Mouse (Mus musculus): ENCODE measurements around the gene Cdc42se1. TPM values are rescaled to one million over a fixed set of nuclear protein-coding genes. Genes with fewer than 3 reads are reported as not detected.

Cdc42se1 gene
- total and polyA plus RNA-seq, 3 experiments: 55.3 to 128 (median 71.1) TPM

DNA sequence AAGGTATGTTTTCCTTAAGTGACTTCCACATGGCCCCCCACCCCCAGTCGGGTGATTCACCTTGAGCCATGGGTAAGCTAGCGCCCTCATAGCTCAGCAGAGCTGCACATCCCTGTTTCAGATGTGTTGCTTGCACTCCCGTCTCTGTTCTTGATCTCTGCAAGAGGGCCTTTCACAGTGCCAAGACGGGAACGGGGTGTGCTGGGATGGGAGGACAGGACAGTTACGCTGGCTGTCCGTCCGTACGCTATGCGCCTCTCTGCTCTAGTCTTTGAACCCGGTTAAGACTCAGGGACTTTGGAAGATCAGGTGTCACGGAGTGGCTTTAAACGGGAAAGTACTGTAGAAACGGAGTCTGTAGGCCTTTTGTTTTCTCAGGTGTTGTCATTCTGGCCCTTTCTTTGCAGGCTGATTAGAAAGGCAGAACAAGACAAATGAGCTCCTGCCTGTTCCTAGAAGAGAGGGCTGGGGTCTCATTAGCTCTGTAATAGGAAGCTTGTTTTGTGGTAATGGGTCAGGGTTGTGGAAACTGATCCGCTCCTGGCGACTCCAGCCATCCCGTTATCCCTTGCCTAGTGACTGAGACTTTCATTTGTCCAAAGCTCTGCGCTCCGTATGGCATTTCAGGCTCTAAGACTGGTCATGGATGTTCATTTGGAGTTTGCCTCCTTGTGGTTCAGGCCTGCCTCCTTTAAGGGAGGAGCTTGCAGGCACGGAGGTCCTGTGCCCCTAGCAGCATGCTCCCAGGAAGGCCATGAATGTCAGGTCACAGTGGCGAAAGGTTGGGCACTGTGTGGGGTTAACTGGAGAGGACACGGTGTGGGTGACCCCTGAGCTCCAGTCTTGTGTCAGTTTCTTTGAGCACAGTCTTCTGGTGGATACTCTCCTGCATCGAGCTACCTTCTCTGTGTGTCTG is 7.1 kb downstream of the Cdc42se1 start (continued):
- no peak for TF ChIP-seq MEF2A (IDR thresholded peaks at IDR 0.05; ENCODE audit: borderline replicate concordance, low read depth, low read length)
- TF ChIP-seq ZMIZ1 (IDR thresholded peaks at IDR 0.05; ENCODE audit: low read depth, low read length): no peak
- no peak for TF ChIP-seq ELF1 (IDR thresholded peaks at IDR 0.05; ENCODE audit: low read depth, low read length)
- no peak for TF ChIP-seq KAT2A (IDR thresholded peaks at IDR 0.05; ENCODE audit: insufficient replicate concordance, low read length)
- no peak for TF ChIP-seq GABPA (IDR thresholded peaks at IDR 0.05; ENCODE audit: insufficient replicate concordance, low read depth, low read length)
- TF ChIP-seq POLR2AphosphoS2 (IDR thresholded peaks at IDR 0.05; ENCODE audit: low read depth, low read length): no peak

DNA sequence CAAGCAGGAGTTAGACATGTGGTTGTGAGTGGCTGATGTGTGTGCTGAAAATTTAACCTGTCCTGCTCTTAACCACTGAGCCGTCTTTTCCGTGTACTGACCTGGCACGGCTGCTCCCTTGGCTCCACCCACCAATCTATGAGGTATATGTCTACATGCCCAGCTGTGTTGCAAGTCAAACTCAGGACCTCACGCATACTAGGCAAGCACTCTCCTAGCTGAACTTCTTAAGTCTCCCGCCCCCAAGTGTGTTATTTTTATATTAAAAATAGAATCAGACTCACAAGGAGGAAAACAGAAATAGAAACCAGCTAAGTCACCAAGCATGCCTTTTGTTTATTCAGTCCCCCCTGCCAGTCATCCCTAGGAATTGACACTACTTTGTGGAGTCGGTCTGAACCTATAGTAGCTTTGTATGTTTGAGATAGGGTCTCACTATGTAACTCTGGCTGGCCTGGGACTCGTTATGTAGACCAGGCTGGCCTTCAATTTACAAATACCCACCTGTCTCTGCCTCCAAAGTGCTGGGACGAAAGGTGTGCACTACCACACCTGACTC is 9.1 kb downstream of the Cdc42se1 start:
- Histone ChIP-seq H3K9ac (ENCODE audit: insufficient read depth, low read depth) (no peak overlapping the region), H3K4me3 (replicated peaks in 1 of 3; ENCODE audit: low read depth in 2 of 3, low read length in 2 of 3, poor library complexity in 1 of 3) (no peak overlapping the region), H3K79me2 (replicated peaks; ENCODE audit: control insufficient read depth, extremely low read depth, insufficient read depth, poor library complexity, severe bottlenecking) (no peaks in the 10 kb centered on the region; the same call in 1 of the 2 replicates), H3K36me3 (replicated peaks in 1 of 2; ENCODE audit: control insufficient read depth in 1 of 2, insufficient read depth in 1 of 2, low read length in 1 of 2) (peaks cover 38 to 64% of the 10 kb centered on the region in 2 experiments), H3K4me1 (ENCODE audit: control insufficient read depth in 1 of 2, insufficient read depth in 2 of 2) (peaks cover 9 to 25% of the 10 kb centered on the region in 2 experiments; a peak in 3 of 4 replicates), H3K9me3 (replicated peaks; ENCODE audit: low read length) (no peaks in the 10 kb centered on the region), H3K27ac (ENCODE audit: insufficient read depth, low read depth) (no peak overlapping the region), H3K4me2 (ENCODE audit: insufficient read depth, low read depth, poor library complexity, severe bottlenecking) (no peak overlapping the region), H3K27me3 (replicated peaks) (no peaks in the 10 kb centered on the region)
- in situ Hi-C loops (cut with MboI; ENCODE audit: low pct_ligation_motif_present, low pct_unique_long_range_greater_than_20kb, low sequenced_read_pairs): no loop called here
- no peak for DNase-seq (ENCODE audit: extremely low read depth)
- TF ChIP-seq POLR2AphosphoS2 (IDR thresholded peaks at IDR 0.05; ENCODE audit: low read depth, low read length) (0 out of 2 replicates have a peak, but pooled peaks have one; percentile 19), PAX5 (IDR thresholded peaks at IDR 0.05; ENCODE audit: low read length) (no peak)
- dilution Hi-C loops (cut with MboI; ENCODE audit: extremely low pct_ligation_motif_present, extremely low pct_unique_long_range_greater_than_20kb, low sequenced_read_pairs): no loop called here

DNA sequence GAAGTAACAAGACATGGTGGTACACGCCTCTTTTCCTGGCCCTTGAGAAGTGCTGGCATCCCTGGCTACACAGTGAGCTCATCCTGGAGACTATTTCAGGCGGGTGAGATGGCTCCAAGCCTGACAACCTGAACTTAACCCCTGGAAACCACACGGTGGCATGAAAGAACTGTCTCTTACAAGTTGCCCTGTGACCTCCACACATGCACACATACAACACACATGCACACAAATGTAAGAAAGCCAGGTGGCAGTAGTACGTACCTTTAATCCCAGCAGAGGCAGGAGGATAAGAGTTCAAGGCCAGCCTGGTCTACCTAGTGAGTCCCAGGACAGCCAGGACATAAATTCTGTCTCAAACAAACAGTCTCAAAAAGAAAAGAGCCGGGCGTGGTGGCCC is 10.5 kb downstream of the Cdc42se1 start:
- Histone ChIP-seq H3K27ac (ENCODE audit: insufficient read depth, low read depth) (no peak overlapping the region), H3K4me3 (replicated peaks in 1 of 3; ENCODE audit: low read depth in 2 of 3, low read length in 2 of 3, poor library complexity in 1 of 3) (no peak overlapping the region), H3K4me2 (ENCODE audit: insufficient read depth, low read depth, poor library complexity, severe bottlenecking) (no peak overlapping the region), H3K36me3 (replicated peaks in 1 of 2; ENCODE audit: control insufficient read depth in 1 of 2, insufficient read depth in 1 of 2, low read length in 1 of 2) (peaks cover 33 to 60% of the 10 kb centered on the region in 2 experiments), H3K79me2 (replicated peaks; ENCODE audit: control insufficient read depth, extremely low read depth, insufficient read depth, poor library complexity, severe bottlenecking) (no peaks in the 10 kb centered on the region), H3K27me3 (replicated peaks) (no peaks in the 10 kb centered on the region), H3K4me1 (ENCODE audit: control insufficient read depth in 1 of 2, insufficient read depth in 2 of 2) (peaks cover 0 to 11% of the 10 kb centered on the region in 2 experiments; a peak in 2 of 4 replicates), H3K9me3 (replicated peaks; ENCODE audit: low read length) (no peaks in the 10 kb centered on the region), H3K9ac (ENCODE audit: insufficient read depth, low read depth) (no peak overlapping the region)
- dilution Hi-C loops (cut with MboI; ENCODE audit: extremely low pct_ligation_motif_present, extremely low pct_unique_long_range_greater_than_20kb, low sequenced_read_pairs) (no loop called here), in situ Hi-C loops (cut with MboI; ENCODE audit: low pct_ligation_motif_present, low pct_unique_long_range_greater_than_20kb, low sequenced_read_pairs) (no loop called here)
- TF ChIP-seq NRF1 (IDR thresholded peaks at IDR 0.05; ENCODE audit: low read depth, low read length): no peak
- TF ChIP-seq ZC3H11A (IDR thresholded peaks at IDR 0.05; ENCODE audit: low read depth, low read length): no peak
- TF ChIP-seq RAD21 (IDR thresholded peaks at IDR 0.05; ENCODE audit: low read depth, low read length): peak; percentile 14
- TF ChIP-seq CTCF (conservative IDR thresholded peaks at IDR 0.05 in 1 of 2, IDR thresholded peaks at IDR 0.05 in 1 of 2; ENCODE audit: low read depth in 2 of 2, low read length in 2 of 2): peak in 1 of 2 experiments; percentile 37; a peak in 2 of 4 replicates
- no peak for TF ChIP-seq NELFE (IDR thresholded peaks at IDR 0.05; ENCODE audit: low read depth, low read length)
- no peak for TF ChIP-seq ZNF384 (IDR thresholded peaks at IDR 0.05; ENCODE audit: low read depth, low read length)
- no peak for TF ChIP-seq MXI1 (IDR thresholded peaks at IDR 0.05; ENCODE audit: low read depth, low read length)
- no peak for TF ChIP-seq POLR2AphosphoS2 (IDR thresholded peaks at IDR 0.05; ENCODE audit: low read depth, low read length)
- TF ChIP-seq MAX (IDR thresholded peaks at IDR 0.05; ENCODE audit: low read length): no peak
- no peak for TF ChIP-seq MAFK (IDR thresholded peaks at IDR 0.05; ENCODE audit: insufficient replicate concordance, low read length)
- no peak for TF ChIP-seq ETS1 (conservative IDR thresholded peaks at IDR 0.05; ENCODE audit: low read depth, low read length)
- no peak for DNase-seq (ENCODE audit: extremely low read depth)
